In genomic region chr5:123973299-123974178, GRCm38 (mm10) we compare ENCODE assay signal across 8 mouse cellular contexts. TPM values are rescaled to one million over a fixed set of nuclear protein-coding genes. Genes with fewer than 3 reads are reported as not detected.
DNase-seq lines count a peak whose midpoint lies in the region; ATAC-seq and TF ChIP-seq lines count a peak whose summit lies in the region.

Gene Hip1r (plus strand): TSS chr5:123973628.

- H3K27ac ChIP-seq in bone marrow macrophage, adult 2 months (ENCODE audit: insufficient read depth, low read depth, low read length): no peak within 1 kb of the TSS
- H3K27ac ChIP-seq in embryonic fibroblast, embryonic 13.5 days (ENCODE audit: insufficient read depth, low read length): no peak within 1 kb of the TSS
- no peak within 1 kb of the TSS for H3K27ac ChIP-seq in heart, embryonic 12.5 days (ENCODE audit: poor library complexity, severe bottlenecking)
- peak within 1 kb of the TSS; percentile 64 for H3K27ac ChIP-seq in kidney, embryonic 16.5 days (ENCODE audit: low read length)
- peak within 1 kb of the TSS; percentile 81 for H3K27ac ChIP-seq in liver, embryonic 13.5 days
- peak within 1 kb of the TSS; percentile 73 for H3K27ac ChIP-seq in testis, adult 2 months (ENCODE audit: control insufficient read depth, insufficient read depth, low read depth, low read length)

- no peaks in the 10 kb centered on the region for H3K36me3 ChIP-seq in heart, embryonic 12.5 days
- no peaks in the 10 kb centered on the region for H3K36me3 ChIP-seq in kidney, embryonic 16.5 days (ENCODE audit: insufficient read depth, low read length)
- no peaks in the 10 kb centered on the region for H3K36me3 ChIP-seq in liver, embryonic 13.5 days
- H3K36me3 ChIP-seq in testis, adult 2 months (ENCODE audit: control insufficient read depth, insufficient read depth, low read length): 0 out of 2 replicates have a peak, but pooled peaks cover 1% of the 10 kb centered on the region

- WGBS in heart, embryonic 12.5 days: 2% methylated on average over 65 of the region's 106 CpGs
- WGBS in kidney, embryonic 16.5 days: 1% methylated on average over 75 of the region's 106 CpGs
- 2% methylated on average over 86 of the region's 106 CpGs for WGBS in liver, embryonic 13.5 days (ENCODE audit: insufficient replicate concordance)

- peak within 1 kb of the TSS; percentile 81 for H3K9ac ChIP-seq in heart, embryonic 12.5 days
- H3K9ac ChIP-seq in kidney, embryonic 16.5 days (replicated peaks; ENCODE audit: low read length): peak within 1 kb of the TSS; percentile 87
- H3K9ac ChIP-seq in liver, embryonic 13.5 days: peak within 1 kb of the TSS; percentile 81

- TF ChIP-seq POLR2A in bone marrow macrophage, adult 2 months (IDR thresholded peaks at IDR 0.05; ENCODE audit: borderline replicate concordance, low read depth, low read length): no peak
- TF ChIP-seq POLR2A in embryonic fibroblast, embryonic 13.5 days (IDR thresholded peaks at IDR 0.05; ENCODE audit: low read depth, low read length): peak; percentile 72
- no peak for TF ChIP-seq POLR2A in testis, adult 2 months (IDR thresholded peaks at IDR 0.05; ENCODE audit: control insufficient read depth, low read depth, low read length)

- H3K9me3 ChIP-seq in heart, embryonic 12.5 days (replicated peaks): no peaks in the 10 kb centered on the region
- no peaks in the 10 kb centered on the region for H3K9me3 ChIP-seq in kidney, embryonic 16.5 days (ENCODE audit: low read length)
- no peaks in the 10 kb centered on the region for H3K9me3 ChIP-seq in liver, embryonic 13.5 days (replicated peaks)

- TF ChIP-seq CTCF in bone marrow macrophage, adult 2 months (IDR thresholded peaks at IDR 0.05; ENCODE audit: low read depth, low read length): no peak
- TF ChIP-seq CTCF in embryonic fibroblast, embryonic 13.5 days (IDR thresholded peaks at IDR 0.05; ENCODE audit: borderline replicate concordance, insufficient read depth, low read length): no peak
- no peak for TF ChIP-seq CTCF in testis, adult 2 months (IDR thresholded peaks at IDR 0.05; ENCODE audit: control insufficient read depth, insufficient read depth, insufficient replicate concordance, low read depth, low read length)

- peak within 1 kb of the TSS; percentile 98 for H3K4me2 ChIP-seq in heart, embryonic 12.5 days
- peak within 1 kb of the TSS; percentile 89 for H3K4me2 ChIP-seq in kidney, embryonic 16.5 days (replicated peaks; ENCODE audit: low read depth, low read length)
- H3K4me2 ChIP-seq in liver, embryonic 13.5 days: peak within 1 kb of the TSS; percentile 97

- DNase-seq in liver, embryonic 13.5 days: peak; percentile 73
- peak; percentile 68 to 86 for DNase-seq in natural killer cell, adult 2 months (ENCODE audit: low spot score in 2 of 2)

- peak; percentile 48 for ATAC-seq in CD4-positive, CD25-positive, alpha-beta regulatory T cell, adult 4 months
- peak; percentile 76 for ATAC-seq in heart, embryonic 12.5 days (ENCODE audit: insufficient number of reproducible peaks, low FRiP score)
- peak; percentile 83 for ATAC-seq in kidney, embryonic 16.5 days (ENCODE audit: low FRiP score, low TSS enrichment)
- ATAC-seq in liver, embryonic 13.5 days (ENCODE audit: low read depth): peak; percentile 87

- H3K4me3 ChIP-seq in bone marrow macrophage, adult 2 months (ENCODE audit: insufficient read depth, low read length): peak within 1 kb of the TSS; percentile 67
- peak within 1 kb of the TSS; percentile 64 for H3K4me3 ChIP-seq in embryonic fibroblast, embryonic 13.5 days (ENCODE audit: insufficient read depth, low read length)
- peak within 1 kb of the TSS; percentile 81 for H3K4me3 ChIP-seq in heart, embryonic 12.5 days
- H3K4me3 ChIP-seq in kidney, embryonic 16.5 days (ENCODE audit: low read length): peak within 1 kb of the TSS; percentile 77
- H3K4me3 ChIP-seq in liver, embryonic 13.5 days (replicated peaks): peak within 1 kb of the TSS; percentile 75
- peak within 1 kb of the TSS; percentile 95 for H3K4me3 ChIP-seq in testis, adult 2 months (ENCODE audit: control insufficient read depth, low read depth, low read length)

- H3K27me3 ChIP-seq in heart, embryonic 12.5 days (replicated peaks): peaks cover 29% of the 10 kb centered on the region; the same call in 1 of the 2 replicates
- 0 out of 2 replicates have a peak, but pooled peaks cover 2% of the 10 kb centered on the region for H3K27me3 ChIP-seq in kidney, embryonic 16.5 days (ENCODE audit: insufficient read depth, low read length)
- H3K27me3 ChIP-seq in liver, embryonic 13.5 days: peaks cover 52% of the 10 kb centered on the region
- H3K27me3 ChIP-seq in testis, adult 2 months (ENCODE audit: control insufficient read depth, insufficient read depth, low read length): no peaks in the 10 kb centered on the region

- no peaks in the 10 kb centered on the region for H3K4me1 ChIP-seq in bone marrow macrophage, adult 2 months (ENCODE audit: control insufficient read depth, insufficient read depth, low read length)
- no peaks in the 10 kb centered on the region for H3K4me1 ChIP-seq in embryonic fibroblast, embryonic 13.5 days (ENCODE audit: control insufficient read depth, insufficient read depth, low read length)
- H3K4me1 ChIP-seq in heart, embryonic 12.5 days (replicated peaks): peaks cover 23% of the 10 kb centered on the region
- peaks cover 45% of the 10 kb centered on the region for H3K4me1 ChIP-seq in kidney, embryonic 16.5 days (ENCODE audit: insufficient read depth, low read length)
- H3K4me1 ChIP-seq in liver, embryonic 13.5 days (replicated peaks): peaks cover 46% of the 10 kb centered on the region
- H3K4me1 ChIP-seq in testis, adult 2 months (ENCODE audit: control insufficient read depth, insufficient read depth, low read length): peaks cover 10% of the 10 kb centered on the region

RNA-seq across cellular contexts. Expression of gene Hip1r, which starts in this region (rescaled TPM):
- polyA plus RNA-seq in CD4-positive, CD25-positive, alpha-beta regulatory T cell, adult 4 months (2017; shearing (Covaris generic)): 10 to 100 TPM; 11.0 to 12.1 TPM
- polyA plus RNA-seq in bone marrow macrophage, adult 2 months (2012; ENCODE audit: insufficient read depth, insufficient read length, missing spikeins): 0.51 and 0.64 TPM in 2 replicates
- polyA plus RNA-seq in embryonic fibroblast, embryonic 13.5 days (2011; ENCODE audit: insufficient read length, low read depth, missing spikeins): 5.9 and 6.2 TPM in 2 replicates
- polyA plus RNA-seq in heart, embryonic 12.5 days (2016; fragmentation: Nextera tagmentation; extraction: Ambion mirVana): 4.8 and 7.5 TPM in 2 replicates
- polyA plus RNA-seq in kidney, embryonic 16.5 days (2015; fragmentation: Nextera tagmentation; extraction: Ambion mirVana): 23.1 and 25.6 TPM in 2 replicates
- 11.3 and 12.9 TPM in 2 replicates for polyA plus RNA-seq in liver, embryonic 13.5 days (2015; fragmentation: Nextera tagmentation; extraction: Ambion mirVana)
- 8.7 and 11.0 TPM in 2 replicates for polyA plus RNA-seq in testis, adult 2 months (2012; rRNA removed)

Comparison
In these comparisons a context has a peak if more than half of its experiments do, and no peak if none do; other contexts are left out.
1. H3K27ac ChIP-seq: peak in kidney, embryonic 16.5 days (single experiment), liver, embryonic 13.5 days (single experiment) and testis, adult 2 months (single experiment); none in bone marrow macrophage, adult 2 months (single experiment), embryonic fibroblast, embryonic 13.5 days (single experiment) and heart, embryonic 12.5 days (single experiment).
2. Peak in every context shown above with its lines, with median percentiles within 50 percentile points of each other: ATAC-seq, H3K4me3 ChIP-seq, H3K4me2 ChIP-seq and H3K9ac ChIP-seq.